Mouse (Mus musculus) MEL (cell line): ENCODE measurements around the gene Gpnmb.

Source experiments
- CHD2 ChIP-seq: IDR thresholded peaks from 2 replicates; pipeline ENCODE4 v1.6.1; 2011; ENCODE audit warnings: low read length, improper control_type of control experiment
- CTCF ChIP-seq, 3 experiments: IDR thresholded peaks in 2 of 3; conservative IDR thresholded peaks in 1 of 3; 2 replicates each; pipeline ENCODE4 v1.5.1; 2011 to 2012; ENCODE audit warnings: low read length in 3 of 3, low read depth in 2 of 3, mild to moderate bottlenecking in 2 of 3, improper control_type of control experiment in 1 of 3, inconsistent platforms in 1 of 3, mixed read lengths in 1 of 3, moderate library complexity in 1 of 3; ENCODE audit not compliant: control insufficient read depth in 1 of 3, insufficient read depth in 1 of 3, poor library complexity in 1 of 3, severe bottlenecking in 1 of 3
- E2F4 ChIP-seq: IDR thresholded peaks from 2 replicates; pipeline ENCODE4 v1.6.1; 2011; ENCODE audit warnings: low read depth, low read length, improper control_type of control experiment, borderline replicate concordance
- EP300 ChIP-seq, 2 experiments: IDR thresholded peaks; 2 replicates each; pipeline ENCODE4 v1.6.1; 2011; ENCODE audit warnings: improper control_type of control experiment in 2 of 2, low read length in 2 of 2, low read depth in 1 of 2, mild to moderate bottlenecking in 1 of 2
- MAFK ChIP-seq: IDR thresholded peaks from 2 replicates; pipeline ENCODE4 v1.6.1; 2011; ENCODE audit warnings: low read depth, mild to moderate bottlenecking, low read length, improper control_type of control experiment, borderline replicate concordance
- MAZ ChIP-seq: IDR thresholded peaks from 2 replicates; pipeline ENCODE4 v1.6.1; 2012; ENCODE audit warnings: low read depth, mild to moderate bottlenecking, inconsistent platforms, low read length, improper control_type of control experiment
- MEF2A ChIP-seq: IDR thresholded peaks from 2 replicates; pipeline ENCODE4 v1.6.1; 2014; ENCODE audit warnings: low read depth, mild to moderate bottlenecking, inconsistent platforms, low read length, improper control_type of control experiment; ENCODE audit not compliant: poor library complexity, insufficient replicate concordance, severe bottlenecking; ENCODE audit errors: extremely low read depth
- MXI1 ChIP-seq: IDR thresholded peaks from 2 replicates; pipeline ENCODE4 v1.6.1; 2011; ENCODE audit warnings: mild to moderate bottlenecking, low read depth, low read length, improper control_type of control experiment
- POLR2A ChIP-seq, 2 experiments: IDR thresholded peaks; 2 replicates each; pipeline ENCODE4 v1.6.1; 2011 to 2012; ENCODE audit warnings: low read length in 2 of 2, mild to moderate bottlenecking in 2 of 2, control low read depth in 1 of 2, improper control_type of control experiment in 1 of 2, low read depth in 1 of 2, moderate library complexity in 1 of 2; ENCODE audit not compliant: control insufficient read depth in 1 of 2, insufficient read depth in 1 of 2, poor library complexity in 1 of 2
- POLR2AphosphoS2 ChIP-seq: IDR thresholded peaks from 2 replicates; pipeline ENCODE4 v1.6.1; 2011; ENCODE audit warnings: low read length, improper control_type of control experiment
- TBP ChIP-seq: IDR thresholded peaks from 2 replicates; pipeline ENCODE4 v1.8.0; 2011; ENCODE audit warnings: low read depth, low read length, improper control_type of control experiment
- USF1 ChIP-seq: IDR thresholded peaks from 2 replicates; pipeline ENCODE4 v1.6.1; 2014; ENCODE audit warnings: low read depth, mild to moderate bottlenecking, inconsistent platforms, low read length, improper control_type of control experiment, moderate library complexity
- ZC3H11A ChIP-seq: IDR thresholded peaks from 2 replicates; pipeline ENCODE4 v1.6.1; 2012; ENCODE audit warnings: low read depth, mild to moderate bottlenecking, inconsistent platforms, low read length, improper control_type of control experiment
- ZKSCAN1 ChIP-seq: IDR thresholded peaks from 2 replicates; pipeline ENCODE4 v1.6.1; 2012; ENCODE audit warnings: low read depth, mild to moderate bottlenecking, inconsistent platforms, low read length, improper control_type of control experiment, moderate library complexity

DNA sequence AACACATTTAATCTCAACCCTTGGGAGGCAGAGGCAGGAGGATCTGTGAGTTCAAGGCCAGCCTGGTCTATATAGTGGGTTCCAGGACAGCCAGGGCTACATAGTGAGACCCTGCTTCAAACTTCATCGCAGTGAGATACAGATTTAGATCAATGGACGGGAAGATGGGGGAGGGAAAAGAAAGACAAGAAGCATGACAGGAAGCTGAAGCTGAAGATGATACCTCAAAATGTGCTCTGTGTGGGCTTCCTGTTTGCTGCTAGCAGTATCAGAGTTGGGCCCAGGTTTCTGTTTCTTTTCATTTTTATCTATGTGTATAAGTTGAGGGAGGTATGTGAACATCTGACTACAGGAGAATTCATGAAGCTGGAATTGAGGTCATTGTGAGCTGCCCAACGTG is 22.9 kb upstream of the Gpnmb start:
- TF ChIP-seq MEF2A (no peak), MAZ (no peak), USF1 (no peak), POLR2AphosphoS2 (no peak), EP300 (IDR thresholded peaks at IDR 0.05; ENCODE audit: low read depth in 1 of 2, low read length in 2 of 2) (no peak), CTCF (IDR thresholded peaks at IDR 0.05 in 2 of 3, conservative IDR thresholded peaks at IDR 0.05 in 1 of 3; ENCODE audit: control insufficient read depth in 1 of 3, insufficient read depth in 1 of 3, low read depth in 2 of 3, low read length in 3 of 3, poor library complexity in 1 of 3, severe bottlenecking in 1 of 3) (no peak), TBP (no peak), E2F4 (no peak), MXI1 (no peak), CHD2 (no peak), ZC3H11A (no peak), POLR2A (IDR thresholded peaks at IDR 0.05; ENCODE audit: control insufficient read depth in 1 of 2, insufficient read depth in 1 of 2, low read depth in 1 of 2, low read length in 2 of 2, poor library complexity in 1 of 2) (no peak), MAFK (no peak), ZKSCAN1 (no peak)
